Mouse (Mus musculus): ENCODE data around the gene Adsl.

Adsl gene

GRCm38 (mm10) chr15:80945851-80946250 is 2.4 kb upstream of the Adsl start:
- no peak for DNase-seq

GRCm38 (mm10) chr15:80949431-80949830 is 1.1 kb downstream of the Adsl start:
- no peak for DNase-seq

- no peak for DNase-seq
These were observed 1.8 kb downstream of the Adsl start for GRCm38 (mm10) chr15:80950055-80950454.

- no peak for DNase-seq
These were observed 5.7 kb downstream of the Adsl start for GRCm38 (mm10) chr15:80953971-80954370.

GRCm38 (mm10) chr15:80954861-80955260 is 6.6 kb downstream of the Adsl start:
- no peak for DNase-seq

- DNase-seq: no peak
These were observed 7.6 kb downstream of the Adsl start for GRCm38 (mm10) chr15:80955836-80956438.

GRCm38 (mm10) chr15:80969371-80969770 is 21.1 kb downstream of the Adsl start:
- no peak for DNase-seq

DNA sequence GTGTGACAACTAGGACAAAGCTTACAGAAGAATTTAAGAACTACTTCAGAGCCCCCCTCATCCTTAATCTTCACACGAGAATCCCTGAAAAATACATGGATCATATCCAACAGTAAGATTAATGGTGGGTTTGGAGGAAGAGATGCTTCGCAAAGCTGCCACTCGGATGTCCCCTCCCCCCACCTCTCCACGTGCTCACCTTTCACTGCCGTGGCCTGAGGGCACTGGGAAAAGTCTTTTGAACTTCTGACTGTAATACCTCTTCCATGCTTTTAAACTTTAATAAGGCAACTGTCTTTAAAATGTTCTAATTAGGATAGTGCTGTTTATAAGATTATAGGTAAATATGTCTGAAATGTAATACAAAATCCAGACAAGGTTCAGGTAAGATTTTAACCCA is 26.0 kb downstream of the Adsl start:
- no peak for DNase-seq

DNA sequence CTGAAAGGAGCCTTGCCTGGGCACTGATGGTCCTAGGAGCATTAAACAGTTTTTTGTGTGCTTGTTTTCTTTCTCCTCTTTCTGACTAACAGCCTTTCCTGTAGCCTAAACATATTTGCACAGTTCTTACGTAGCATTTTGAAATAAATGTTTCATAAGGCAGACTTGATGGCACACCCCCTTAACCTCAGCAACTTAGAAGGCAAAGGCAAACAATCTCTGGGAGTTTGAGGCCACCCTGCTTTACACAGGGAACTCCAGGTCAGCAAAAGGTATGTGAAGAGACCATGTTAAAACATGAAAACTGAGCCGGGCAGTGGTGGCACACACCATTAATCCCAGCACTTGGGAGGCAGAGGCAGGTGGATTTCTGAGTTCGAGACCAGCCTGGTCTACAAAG is 27.4 kb downstream of the Adsl start:
- DNase-seq: no peak

GRCm38 (mm10) chr15:80977620-80978334 is 29.5 kb downstream of the Adsl start, which contains the start of gene Sgsm3:
Gene Sgsm3, plus strand, starts transcription at chr15:80977765.
- peak; percentile 89 for DNase-seq

GRCm38 (mm10) chr15:80979611-80980010 is 31.3 kb downstream of the Adsl start:
- DNase-seq: no peak

GRCm38 (mm10) chr15:80981176-80981575 is 32.9 kb downstream of the Adsl start:
- no peak for DNase-seq

GRCm38 (mm10) chr15:80983264-80983663 is 35.0 kb downstream of the Adsl start:
- DNase-seq: no peak

DNA sequence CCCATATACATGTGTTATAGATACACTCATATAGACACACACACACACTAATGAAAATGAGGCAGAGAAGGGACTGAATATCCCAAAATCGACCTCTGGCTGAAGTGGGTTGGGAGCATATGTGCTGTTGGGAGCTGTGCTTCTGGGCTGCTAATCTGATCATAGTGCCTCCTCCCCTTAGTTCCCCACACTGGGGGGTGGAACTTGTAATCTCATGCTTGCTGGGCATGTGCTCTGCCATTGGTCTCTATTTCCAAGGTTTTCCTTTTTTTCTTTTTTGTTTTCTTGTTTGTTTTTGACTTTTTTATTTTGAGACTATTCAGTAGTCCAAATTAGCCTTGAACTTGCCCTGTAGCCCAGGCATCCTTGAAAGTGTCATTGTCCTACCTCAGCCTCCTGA is 40.0 kb downstream of the Adsl start:
- no peak for DNase-seq

DNA sequence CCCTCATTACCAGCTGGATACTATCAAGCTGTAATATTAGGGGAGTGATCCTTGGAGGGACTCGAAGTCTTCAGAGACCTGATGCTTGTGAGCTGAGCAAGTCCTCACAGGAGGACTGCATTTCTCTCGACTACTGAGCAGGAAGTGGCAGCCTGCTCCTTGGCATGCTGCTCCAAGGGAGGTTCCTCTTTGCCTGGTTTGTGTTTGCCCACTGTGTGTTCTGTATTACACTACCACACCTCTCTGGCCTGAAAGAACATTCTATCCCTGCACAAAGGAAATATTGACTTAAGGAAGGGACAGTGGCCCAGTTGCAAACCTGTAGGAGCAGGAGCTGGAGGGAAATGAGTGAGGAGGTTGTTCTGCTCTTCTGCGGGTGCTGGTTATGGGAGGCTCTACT is 41.4 kb downstream of the Adsl start:
- no peak for DNase-seq

- DNase-seq: no peak
These were observed 46.7 kb downstream of the Adsl start for GRCm38 (mm10) chr15:80994959-80995358.

- DNase-seq: no peak
These were observed 48.0 kb downstream of the Adsl start for GRCm38 (mm10) chr15:80996090-80996835.

- DNase-seq: no peak
These were observed 48.8 kb downstream of the Adsl start for GRCm38 (mm10) chr15:80997077-80997476.

- no peak for DNase-seq
These were observed 52.3 kb downstream of the Adsl start for GRCm38 (mm10) chr15:81000419-81001138.

DNA sequence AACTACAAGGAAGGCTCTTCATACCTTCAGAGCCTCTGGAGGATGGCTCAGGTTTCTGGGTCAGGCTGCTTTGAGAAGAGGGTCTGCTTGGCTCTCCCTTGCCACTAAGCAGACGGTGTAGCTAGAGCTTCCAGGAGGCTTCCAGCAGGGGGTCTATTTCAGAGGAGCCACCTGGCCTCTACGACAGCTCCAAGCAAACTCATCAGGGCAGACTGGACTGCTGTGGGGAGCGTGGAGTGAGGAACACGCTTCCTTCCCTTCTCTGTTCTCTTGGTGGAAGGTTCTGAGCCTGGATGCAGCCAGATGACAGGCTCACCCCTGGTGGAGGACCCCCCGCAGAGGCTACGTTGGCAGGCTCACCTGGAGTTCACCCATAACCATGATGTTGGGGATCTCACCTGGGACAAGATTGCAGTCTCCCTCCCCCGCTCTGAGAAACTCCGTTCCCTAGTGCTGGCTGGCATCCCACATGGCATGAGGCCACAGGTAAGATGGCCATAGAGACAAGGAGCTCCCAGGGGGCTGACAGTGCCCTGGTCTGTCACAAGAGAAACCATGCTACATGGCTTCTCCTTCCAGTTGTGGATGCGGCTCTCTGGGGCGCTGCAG is 57.9 kb downstream of the Adsl start:
- peak; percentile 44 for DNase-seq

- no peak for DNase-seq
These were observed 59.0 kb downstream of the Adsl start for GRCm38 (mm10) chr15:81007339-81007738.

- no peak for DNase-seq
These were observed 59.6 kb downstream of the Adsl start for GRCm38 (mm10) chr15:81007905-81008304.

DNA sequence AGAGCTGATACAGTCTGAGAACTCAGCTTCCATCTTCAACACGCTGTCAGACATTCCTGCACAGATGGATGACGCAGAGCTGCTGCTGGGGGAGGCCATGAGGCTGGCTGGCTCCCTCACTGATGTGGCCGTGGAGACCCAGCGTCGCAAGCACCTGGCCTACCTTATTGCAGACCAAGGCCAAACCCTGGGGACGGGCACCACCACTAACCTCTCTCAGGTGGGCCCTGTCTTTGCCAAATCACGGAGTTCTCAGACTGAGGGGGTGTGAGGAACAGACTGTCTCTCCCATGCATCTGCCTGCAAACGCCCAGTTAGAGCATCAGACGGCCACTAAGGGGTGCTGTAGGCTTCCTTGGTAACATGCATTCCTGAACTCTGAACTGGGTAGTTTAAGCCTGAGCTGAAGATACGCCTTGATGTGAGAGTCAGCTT is 60.4 kb downstream of the Adsl start:
- no peak for DNase-seq

Measured in cerebellum, adult 11 months (tissue).